Mouse (Mus musculus) neural tube, embryonic 14.5 days (tissue): ENCODE results near the gene Tcf25. TPM values are rescaled to one million over a fixed set of nuclear protein-coding genes. Genes with fewer than 3 reads are reported as not detected.

Experiments used
- ATAC-seq: fragments of 200-750 bp; cut with Nextera tagmentation; 2 replicates; pipeline ENCODE4 v1.8.0; 2017; ENCODE audit warnings: low read depth, mild to moderate bottlenecking, moderate TSS enrichment, moderate library complexity
- H3K27ac ChIP-seq: fragments of 300-500 bp; sonication (generic); 2 replicates; pipeline ENCODE4 v1.5.1; 2014; ENCODE audit warnings: low read depth, mild to moderate bottlenecking, control low read depth, low read length, moderate library complexity, mixed read lengths
- H3K27me3 ChIP-seq: fragments of 300-500 bp; sonication (generic); 2 replicates; pipeline ENCODE4 v1.6.1; 2014; ENCODE audit warnings: low read length; ENCODE audit not compliant: control insufficient read depth, insufficient read depth
- H3K36me3 ChIP-seq: fragments of 300-500 bp; sonication (generic); 2 replicates; pipeline ENCODE4 v1.6.1; 2014; ENCODE audit warnings: low read length, mixed read lengths; ENCODE audit not compliant: control insufficient read depth, insufficient read depth
- H3K4me1 ChIP-seq: fragments of 300-500 bp; sonication (generic); 2 replicates; pipeline ENCODE4 v1.6.1; 2014; ENCODE audit warnings: low read length; ENCODE audit not compliant: control insufficient read depth, insufficient read depth
- H3K4me2 ChIP-seq: fragments of 300-500 bp; sonication (generic); 2 replicates; pipeline ENCODE4 v1.6.1; 2014; ENCODE audit warnings: mild to moderate bottlenecking, low read depth, low read length, control low read depth
- H3K4me3 ChIP-seq: fragments of 300-500 bp; sonication (generic); 2 replicates; pipeline ENCODE4 v1.5.1; 2014; ENCODE audit warnings: low read depth, low read length, control low read depth, mixed read lengths
- H3K9ac ChIP-seq: fragments of 300-500 bp; sonication (generic); replicated peaks from 2 replicates; pipeline ENCODE4 v1.6.1; 2014; ENCODE audit warnings: low read depth, mild to moderate bottlenecking, control low read depth, low read length, mixed read lengths
- H3K9me3 ChIP-seq: fragments of 300-500 bp; sonication (generic); 2 replicates; pipeline ENCODE4 v1.6.1; 2016; ENCODE audit warnings: low read length; ENCODE audit not compliant: control insufficient read depth
- WGBS: fragments of 180-500 bp; shearing (Covaris S2); extraction: QIAGEN DNeasy Blood & Tissue Kit; methylation state at CpG from one replicate; pipeline ENCODE4 v1.1.7; 2014; 5-methylcytosine and 5-hydroxymethylcytosine counted together
- polyA plus RNA-seq: library from polyadenylated mRNA; unstranded; fragments of >200 nt; fragmentation: Nextera tagmentation; extraction: Ambion mirVana; gene quantifications from 2 replicates; pipeline ENCODE4 v1.2.1, GENCODE M21; 2014

The Tcf25 gene
- polyA plus RNA-seq, 1 experiment from 2014 or later: 405 TPM

- H3K27me3 ChIP-seq: no peaks in the 10 kb centered on the region
- peak overlapping the region; percentile 88 for H3K4me3 ChIP-seq
- peak; percentile 79 for ATAC-seq
- H3K4me1 ChIP-seq: peaks cover 16% of the 10 kb centered on the region
- peak overlapping the region; percentile 97 for H3K27ac ChIP-seq
- peak overlapping the region; percentile 71 for H3K4me2 ChIP-seq
- peak overlapping the region; percentile 82 for H3K9ac ChIP-seq
- H3K9me3 ChIP-seq: no peaks in the 10 kb centered on the region
- 2% methylated on average over 20 of the region's 20 CpGs for WGBS
- 0 out of 2 replicates have a peak, but pooled peaks cover 10% of the 10 kb centered on the region for H3K36me3 ChIP-seq
Observed at GRCm38 (mm10) chr8:123374239-123374578, 656 bp downstream of the Tcf25 start.

- H3K9me3 ChIP-seq: no peaks in the 10 kb centered on the region
- H3K4me1 ChIP-seq: peaks cover 16% of the 10 kb centered on the region
- no peaks in the 10 kb centered on the region for H3K27me3 ChIP-seq
- 78% methylated on average over 10 of the region's 10 CpGs for WGBS
- no peak for ATAC-seq
- no peak overlapping the region for H3K4me3 ChIP-seq
- 0 out of 2 replicates have a peak, but pooled peaks cover 6% of the 10 kb centered on the region for H3K36me3 ChIP-seq
- no peak overlapping the region for H3K9ac ChIP-seq
- H3K4me2 ChIP-seq: no peak overlapping the region
- H3K27ac ChIP-seq: peak overlapping the region; percentile 39; the same call in 1 of the 2 replicates
Observed at GRCm38 (mm10) chr8:123375701-123376100, 2.1 kb downstream of the Tcf25 start.

- Histone ChIP-seq H3K4me3 (no peak overlapping the region), H3K9me3 (no peaks in the 10 kb centered on the region), H3K9ac (no peak overlapping the region), H3K36me3 (0 out of 2 replicates have a peak, but pooled peaks cover 6% of the 10 kb centered on the region), H3K4me2 (no peak overlapping the region), H3K27me3 (no peaks in the 10 kb centered on the region), H3K27ac (peak overlapping the region; percentile 39; the same call in 1 of the 2 replicates), H3K4me1 (peaks cover 16% of the 10 kb centered on the region)
- ATAC-seq: no peak
- WGBS: 50% methylated on average over 8 of the region's 8 CpGs
Observed at GRCm38 (mm10) chr8:123376106-123376505, 2.6 kb downstream of the Tcf25 start.

GRCm38 (mm10) chr8:123381711-123382110 is 8.2 kb downstream of the Tcf25 start:
- Histone ChIP-seq H3K4me2 (no peak overlapping the region), H3K4me1 (no peaks in the 10 kb centered on the region), H3K4me3 (no peak overlapping the region), H3K9me3 (no peaks in the 10 kb centered on the region), H3K27ac (no peak overlapping the region), H3K36me3 (peaks cover 54% of the 10 kb centered on the region), H3K9ac (no peak overlapping the region), H3K27me3 (no peaks in the 10 kb centered on the region)
- no peak for ATAC-seq
- WGBS: 92% methylated on average over 4 of the region's 4 CpGs

- Histone ChIP-seq H3K4me1 (no peaks in the 10 kb centered on the region), H3K9me3 (no peaks in the 10 kb centered on the region), H3K9ac (no peak overlapping the region), H3K4me3 (no peak overlapping the region), H3K27me3 (no peaks in the 10 kb centered on the region), H3K27ac (no peak overlapping the region), H3K4me2 (no peak overlapping the region), H3K36me3 (peaks cover 62% of the 10 kb centered on the region)
- ATAC-seq: no peak
- 88% methylated on average over 8 of the region's 8 CpGs for WGBS
Observed at GRCm38 (mm10) chr8:123382516-123382915, 9.0 kb downstream of the Tcf25 start.

GRCm38 (mm10) chr8:123384883-123385540 is 11.5 kb downstream of the Tcf25 start:
- WGBS: 72% methylated on average over 9 of the region's 9 CpGs
- no peak overlapping the region for H3K27ac ChIP-seq
- no peak for ATAC-seq

DNA sequence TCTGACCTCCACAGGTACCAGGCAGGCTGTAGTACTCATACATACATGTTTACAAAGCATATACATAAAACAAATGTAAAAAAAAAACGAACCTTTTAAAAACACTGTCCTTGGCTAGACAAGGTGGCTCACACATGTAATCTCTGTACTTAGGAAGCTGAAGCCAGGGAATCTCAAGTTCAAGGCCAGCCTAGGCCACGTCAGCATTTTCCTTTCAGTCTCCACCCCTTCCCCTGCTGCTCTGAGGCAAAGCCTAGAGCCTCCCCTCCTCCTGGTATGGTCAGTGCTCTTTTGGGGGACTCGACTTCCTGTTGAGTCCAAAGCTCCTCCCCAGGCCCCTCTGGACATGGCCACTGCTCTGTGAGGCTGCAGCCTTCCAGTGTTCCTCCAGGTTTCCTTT is 13.5 kb downstream of the Tcf25 start:
- Histone ChIP-seq H3K9ac (no peak overlapping the region), H3K9me3 (no peaks in the 10 kb centered on the region), H3K27ac (no peak overlapping the region), H3K4me1 (no peaks in the 10 kb centered on the region), H3K4me3 (no peak overlapping the region), H3K36me3 (peaks cover 94% of the 10 kb centered on the region), H3K27me3 (no peaks in the 10 kb centered on the region), H3K4me2 (no peak overlapping the region)
- WGBS: 93% methylated on average over 3 of the region's 3 CpGs
- ATAC-seq: no peak

More at GRCm38 (mm10) chr8:123384883-123385540, 11.5 kb downstream of the Tcf25 start:
- no peaks in the 10 kb centered on the region for H3K27me3 ChIP-seq
- no peak overlapping the region for H3K9ac ChIP-seq
- H3K4me1 ChIP-seq: no peaks in the 10 kb centered on the region
- peaks cover 81% of the 10 kb centered on the region for H3K36me3 ChIP-seq
- H3K4me2 ChIP-seq: no peak overlapping the region
- H3K4me3 ChIP-seq: no peak overlapping the region
- no peaks in the 10 kb centered on the region for H3K9me3 ChIP-seq

- Histone ChIP-seq H3K36me3 (peaks cover 94% of the 10 kb centered on the region), H3K9me3 (no peaks in the 10 kb centered on the region), H3K9ac (no peak overlapping the region), H3K4me1 (no peaks in the 10 kb centered on the region), H3K27me3 (no peaks in the 10 kb centered on the region), H3K27ac (no peak overlapping the region), H3K4me3 (no peak overlapping the region), H3K4me2 (no peak overlapping the region)
- no peak for ATAC-seq
- WGBS: 93% methylated on average over 8 of the region's 8 CpGs
Observed at GRCm38 (mm10) chr8:123387801-123388200, 14.2 kb downstream of the Tcf25 start.

DNA sequence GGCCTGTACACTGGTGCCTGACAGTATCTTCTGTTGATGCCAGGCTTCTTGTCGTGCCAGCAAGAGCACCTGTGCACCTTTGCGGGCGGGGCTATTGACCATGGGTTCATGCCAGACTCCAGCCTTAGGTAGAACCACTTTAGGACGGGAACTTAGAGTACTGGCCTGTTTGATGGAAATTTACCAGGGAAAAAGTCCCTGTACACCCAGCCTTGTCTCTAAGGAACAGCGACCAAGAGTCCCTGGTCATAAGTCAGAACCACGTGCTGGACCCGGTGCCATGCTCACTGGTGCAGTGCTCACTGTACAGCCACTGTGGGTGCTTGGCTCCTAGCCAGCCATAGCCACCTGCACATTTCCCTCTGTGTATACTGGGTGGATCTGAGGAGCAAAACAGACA is 15.5 kb downstream of the Tcf25 start:
- no peaks in the 10 kb centered on the region for H3K4me1 ChIP-seq
- 94% methylated on average over 7 of the region's 7 CpGs for WGBS
- no peak for ATAC-seq
- no peak overlapping the region for H3K4me3 ChIP-seq
- no peak overlapping the region for H3K4me2 ChIP-seq
- no peaks in the 10 kb centered on the region for H3K9me3 ChIP-seq
- H3K9ac ChIP-seq: no peak overlapping the region
- H3K27ac ChIP-seq: no peak overlapping the region
- peaks cover 94% of the 10 kb centered on the region for H3K36me3 ChIP-seq
- H3K27me3 ChIP-seq: no peaks in the 10 kb centered on the region
